Mouse (Mus musculus) C2C12 (cell line): Measurements from ENCODE around the gene Lenep. TPM values are rescaled to one million over a fixed set of nuclear protein-coding genes. Genes with fewer than 3 reads are reported as not detected.
A peak's percentile ranks its signal among the peaks of the same experiment; 100 is the strongest.

ENCODE experiments used
- H3K27me3 ChIP-seq: one replicate; pipeline ENCODE4 v1.6.1; 2011; ENCODE audit not compliant: control insufficient read depth, insufficient read depth, insufficient read length
- H3K36me3 ChIP-seq: one replicate; pipeline ENCODE4 v1.6.1; 2011; ENCODE audit not compliant: control insufficient read depth, insufficient read depth
- H3K4me3 ChIP-seq: one replicate; pipeline ENCODE4 v1.5.1; 2011; ENCODE audit warnings: mild to moderate bottlenecking, control low read depth; ENCODE audit not compliant: poor library complexity, insufficient read depth, severe bottlenecking
- H3K79me2 ChIP-seq: one replicate; pipeline ENCODE4 v1.6.1; 2011; ENCODE audit not compliant: control insufficient read depth, insufficient read depth
- H3K79me3 ChIP-seq: one replicate; pipeline ENCODE4 v1.6.1; 2011; ENCODE audit warnings: low read depth, control low read depth
- H3ac ChIP-seq: one replicate; pipeline ENCODE3; 2011; ENCODE audit warnings: low read depth; ENCODE audit not compliant: control insufficient read depth, insufficient read length
- CEBPB ChIP-seq: IDR thresholded peaks from one replicate; pipeline ENCODE4 v1.6.1; 2011; ENCODE audit warnings: low read depth, mild to moderate bottlenecking, control low read depth, moderate library complexity
- CTCF ChIP-seq: IDR thresholded peaks from one replicate; pipeline ENCODE4 v1.5.1; 2011; ENCODE audit not compliant: control insufficient read depth, insufficient read depth, insufficient read length
- FOSL1 ChIP-seq: IDR thresholded peaks from one replicate; pipeline ENCODE4 v1.8.0; 2011; ENCODE audit warnings: mild to moderate bottlenecking, low read length; ENCODE audit not compliant: poor library complexity, insufficient read depth, severe bottlenecking
- MAX ChIP-seq: IDR thresholded peaks from one replicate; pipeline ENCODE4 v1.6.1; 2011; ENCODE audit warnings: mild to moderate bottlenecking, control low read depth
- MYOD1 ChIP-seq: IDR thresholded peaks from one replicate; pipeline ENCODE4 v1.6.1; 2011; ENCODE audit warnings: low read depth; ENCODE audit not compliant: control insufficient read depth, insufficient read length
- MYOG ChIP-seq: IDR thresholded peaks from one replicate; pipeline ENCODE4 v1.6.1; 2011; ENCODE audit not compliant: control insufficient read depth, insufficient read length; ENCODE audit errors: extremely low read depth
- USF1 ChIP-seq: IDR thresholded peaks from one replicate; pipeline ENCODE4 v1.6.1; 2011; ENCODE audit warnings: low read depth, mild to moderate bottlenecking, control low read depth, moderate library complexity
- polyA plus RNA-seq: library from polyadenylated mRNA; unstranded; fragments of >200 nt; fragmentation: generic; extraction: Trizol; gene quantifications from one replicate; pipeline ENCODE4 v1.2.1, GENCODE M21; 2012; ENCODE audit warnings: missing spikeins

Gene Lenep
- polyA plus RNA-seq, 1 experiment: not detected

DNA sequence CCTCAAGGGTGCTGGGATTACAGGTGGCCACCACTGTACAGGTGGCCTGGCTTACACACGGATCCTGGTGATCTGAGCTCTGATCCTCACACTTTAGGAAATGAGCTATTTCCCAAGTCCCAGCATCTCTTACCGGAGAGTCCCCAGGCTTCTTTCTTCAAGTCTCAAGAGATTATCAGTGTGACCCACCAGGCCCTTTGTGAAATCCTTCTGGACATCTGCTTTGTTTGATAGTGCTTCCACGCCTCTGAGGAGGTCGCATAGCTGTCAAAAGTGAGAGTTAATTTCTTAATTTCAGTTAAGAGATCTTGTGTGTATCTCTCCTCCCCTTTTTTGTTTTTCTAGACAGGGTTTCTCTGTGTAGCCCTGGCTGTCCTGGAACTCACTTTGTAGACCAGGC, 23.3 kb upstream of the Lenep start:
- Histone ChIP-seq H3ac (no peak overlapping the region), H3K79me2 (peaks cover 51% of the 10 kb centered on the region), H3K27me3 (no peaks in the 10 kb centered on the region), H3K36me3 (peaks cover 55% of the 10 kb centered on the region), H3K79me3 (peaks cover 26% of the 10 kb centered on the region), H3K4me3 (no peak overlapping the region)
- no peak for TF ChIP-seq CEBPB
- TF ChIP-seq CTCF: no peak
- no peak for TF ChIP-seq FOSL1

- Histone ChIP-seq H3K36me3 (peaks cover 55% of the 10 kb centered on the region), H3ac (no peak overlapping the region), H3K4me3 (no peak overlapping the region), H3K79me2 (peaks cover 52% of the 10 kb centered on the region), H3K27me3 (no peaks in the 10 kb centered on the region), H3K79me3 (peaks cover 27% of the 10 kb centered on the region)
- TF ChIP-seq CEBPB (no peak), MAX (no peak), MYOD1 (no peak)
These were observed 22.5 kb upstream of the Lenep start for GRCm38 (mm10) chr3:89425141-89425525.

DNA sequence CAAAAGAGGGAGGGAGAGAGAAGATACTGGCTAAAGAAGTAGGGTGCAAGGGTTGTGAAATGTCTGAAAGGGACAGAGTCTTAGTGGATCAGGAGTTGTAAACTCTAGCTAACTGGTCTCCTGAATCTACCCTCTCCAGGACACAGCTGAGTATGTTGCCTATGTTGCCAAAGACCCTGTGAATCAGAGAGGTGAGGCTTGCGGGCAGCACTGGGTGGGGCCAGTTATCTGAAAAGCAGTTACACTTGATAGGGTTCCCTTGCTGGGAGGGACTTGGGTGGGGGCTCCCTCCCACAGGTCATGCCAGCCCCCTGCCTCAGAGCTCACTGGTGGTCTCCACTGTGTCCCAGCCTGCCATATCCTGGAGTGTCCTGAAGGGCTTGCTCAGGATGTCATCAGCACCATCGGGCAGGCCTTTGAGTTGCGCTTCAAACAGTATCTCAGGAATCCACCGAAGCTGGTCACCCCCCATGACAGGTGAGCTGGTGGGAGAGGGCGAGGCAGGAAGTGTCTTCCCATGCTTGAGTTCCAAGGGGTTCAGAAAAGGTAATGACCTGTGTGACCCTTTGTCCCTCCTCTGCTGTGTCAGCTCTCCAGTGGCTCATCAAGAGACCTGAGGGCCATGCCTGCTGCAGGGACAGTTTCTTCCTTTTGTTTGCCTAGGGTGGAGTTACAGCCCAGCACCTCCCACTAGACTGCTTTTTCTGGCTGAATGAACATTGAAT, 22.0 kb upstream of the Lenep start:
- Histone ChIP-seq H3K36me3 (peaks cover 55% of the 10 kb centered on the region), H3ac (no peak overlapping the region), H3K4me3 (no peak overlapping the region), H3K27me3 (no peaks in the 10 kb centered on the region), H3K79me2 (peaks cover 57% of the 10 kb centered on the region), H3K79me3 (peaks cover 27% of the 10 kb centered on the region)
- TF ChIP-seq USF1 (no peak), MYOD1 (no peak), CTCF (no peak)

GRCm38 (mm10) chr3:89422556-89423205, 20.1 kb upstream of the Lenep start:
- H3K79me3 ChIP-seq: peaks cover 31% of the 10 kb centered on the region
- H3ac ChIP-seq: no peak overlapping the region
- no peaks in the 10 kb centered on the region for H3K27me3 ChIP-seq
- peaks cover 66% of the 10 kb centered on the region for H3K79me2 ChIP-seq
- TF ChIP-seq MYOG (no peak), USF1 (no peak), MYOD1 (no peak), MAX (no peak), CEBPB (no peak), FOSL1 (no peak), CTCF (no peak)
- peaks cover 48% of the 10 kb centered on the region for H3K36me3 ChIP-seq
- peak overlapping the region; percentile 28 for H3K4me3 ChIP-seq

DNA sequence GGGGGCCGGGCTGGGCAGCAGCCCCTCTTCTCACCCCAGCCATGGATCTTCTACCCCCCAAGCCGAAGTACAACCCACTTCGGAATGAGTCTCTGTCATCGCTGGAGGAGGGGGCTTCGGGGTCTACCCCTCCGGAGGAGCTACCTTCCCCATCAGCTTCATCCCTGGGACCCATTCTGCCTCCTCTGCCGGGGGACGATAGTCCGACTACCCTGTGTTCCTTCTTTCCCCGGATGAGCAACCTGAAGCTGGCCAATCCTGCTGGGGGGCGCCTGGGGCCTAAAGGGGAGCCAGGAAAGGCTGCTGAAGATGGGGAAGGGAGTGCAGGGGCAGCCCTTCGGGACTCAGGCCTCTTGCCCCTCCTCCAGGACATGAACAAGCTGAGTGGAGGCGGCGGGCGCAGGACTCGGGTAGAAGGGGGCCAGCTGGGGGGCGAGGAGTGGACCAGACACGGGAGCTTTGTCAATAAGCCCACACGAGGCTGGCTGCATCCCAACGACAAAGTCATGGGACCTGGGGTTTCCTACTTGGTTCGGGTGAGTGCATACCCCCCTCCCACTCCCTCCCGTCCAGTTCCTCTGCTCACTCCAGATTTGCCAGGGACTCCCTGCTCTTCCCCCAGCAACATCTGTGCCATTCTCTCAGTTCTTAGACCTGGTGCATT, 19.3 kb upstream of the Lenep start:
- peaks cover 38% of the 10 kb centered on the region for H3K79me3 ChIP-seq
- H3K27me3 ChIP-seq: no peaks in the 10 kb centered on the region
- peak overlapping the region; percentile 52 for H3ac ChIP-seq
- H3K79me2 ChIP-seq: peaks cover 73% of the 10 kb centered on the region
- H3K4me3 ChIP-seq: peak overlapping the region; percentile 28
- TF ChIP-seq CTCF: no peak
- TF ChIP-seq CEBPB: no peak
- TF ChIP-seq MYOD1: no peak
- TF ChIP-seq USF1: no peak
- TF ChIP-seq MYOG: no peak
- TF ChIP-seq MAX: no peak
- H3K36me3 ChIP-seq: peaks cover 45% of the 10 kb centered on the region
